Mouse (Mus musculus): ENCODE data around the gene Snap47. TPM values are rescaled to one million over a fixed set of nuclear protein-coding genes. Genes with fewer than 3 reads are reported as not detected.

Gene Snap47
- polyA plus RNA-seq, 1 experiment from 2014 or later = 87.3 TPM

DNA sequence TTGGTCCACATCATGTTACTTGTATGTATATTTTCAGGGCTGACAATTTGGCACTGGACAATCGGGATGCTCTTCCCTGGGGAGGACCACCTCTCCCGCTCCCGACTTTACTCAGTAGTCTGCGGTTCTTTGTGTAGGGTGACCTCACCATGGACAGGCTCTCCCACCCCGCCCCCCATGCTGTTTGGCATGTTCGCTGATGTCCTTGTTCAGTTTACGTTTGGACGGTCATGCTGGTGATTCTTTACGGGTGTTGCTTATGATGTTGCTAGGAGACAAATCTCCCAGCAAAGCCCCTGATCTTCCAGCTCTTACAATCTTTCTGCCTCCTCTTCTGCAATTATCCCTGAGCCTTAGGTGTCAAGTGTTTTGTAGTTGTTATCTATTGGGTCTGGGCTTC lies 60.5 kb downstream of the Snap47 start:
- DNase-seq (peak; percentile 64), ATAC-seq (ENCODE audit: insufficient read depth) (peak; percentile 48)
- Histone ChIP-seq H3K27me3 (ENCODE audit: insufficient read depth, low read length) (no peaks in the 10 kb centered on the region), H3K27ac (ENCODE audit: low read depth) (no peak overlapping the region), H3K4me1 (ENCODE audit: insufficient read depth) (peaks cover 5% of the 10 kb centered on the region; the same call in 1 of the 2 replicates), H3K9me3 (ENCODE audit: low read depth, low read length) (no peaks in the 10 kb centered on the region), H3K4me2 (no peak overlapping the region), H3K9ac (no peak overlapping the region), H3K36me3 (ENCODE audit: insufficient read depth) (no peaks in the 10 kb centered on the region), H3K4me3 (ENCODE audit: low read depth, low read length) (no peak overlapping the region)
- WGBS = 36% methylated on average over 9 of the region's 9 CpGs
- no peak for TF ChIP-seq CTCF (IDR thresholded peaks at IDR 0.05; ENCODE audit: low read depth)

GRCm38 (mm10) chr11:59389617-59390016 lies 61.4 kb downstream of the Snap47 start:
- H3K4me3 ChIP-seq (ENCODE audit: low read depth, low read length) = no peak overlapping the region
- ATAC-seq (ENCODE audit: insufficient read depth) (no peak), DNase-seq (no peak)
- no peak overlapping the region for H3K27ac ChIP-seq (ENCODE audit: low read depth)
- peaks cover 14% of the 10 kb centered on the region for H3K4me1 ChIP-seq (ENCODE audit: insufficient read depth)
- WGBS = 60% methylated on average over 4 of the region's 4 CpGs
- H3K9me3 ChIP-seq (ENCODE audit: low read depth, low read length) = no peaks in the 10 kb centered on the region
- H3K4me2 ChIP-seq = no peak overlapping the region
- H3K36me3 ChIP-seq (ENCODE audit: insufficient read depth) = no peaks in the 10 kb centered on the region
- no peak for TF ChIP-seq CTCF (IDR thresholded peaks at IDR 0.05; ENCODE audit: low read depth)
- H3K27me3 ChIP-seq (ENCODE audit: insufficient read depth, low read length) = no peaks in the 10 kb centered on the region
- no peak overlapping the region for H3K9ac ChIP-seq

GRCm38 (mm10) chr11:59388806-59389205 lies 62.2 kb downstream of the Snap47 start:
- H3K4me1 ChIP-seq (ENCODE audit: insufficient read depth) = peaks cover 22% of the 10 kb centered on the region

DNA sequence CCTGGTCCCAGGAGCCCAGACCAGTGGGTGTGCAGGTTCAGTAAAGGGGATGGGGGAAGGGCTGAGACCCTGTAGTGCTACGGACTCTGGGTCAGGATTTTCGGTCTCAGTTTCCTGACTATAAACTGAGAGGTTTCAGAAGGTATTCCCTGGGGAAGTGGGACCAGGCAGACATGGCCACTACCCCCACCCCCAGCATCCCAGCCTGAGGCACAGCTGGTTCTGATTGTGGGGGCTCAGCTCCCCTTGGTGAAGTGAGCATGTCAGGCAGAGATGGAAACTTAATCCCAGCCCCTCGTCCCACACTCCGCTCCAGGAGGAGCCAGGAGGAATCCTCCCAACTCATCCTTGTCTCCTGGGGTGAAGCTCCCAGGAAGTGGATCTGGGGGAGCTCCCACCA lies 63.5 kb downstream of the Snap47 start:
- TF ChIP-seq CTCF (IDR thresholded peaks at IDR 0.05; ENCODE audit: low read depth) = no peak
- H3K9ac ChIP-seq = no peak overlapping the region
- no peak overlapping the region for H3K27ac ChIP-seq (ENCODE audit: low read depth)
- no peaks in the 10 kb centered on the region for H3K9me3 ChIP-seq (ENCODE audit: low read depth, low read length)
- ATAC-seq (ENCODE audit: insufficient read depth) = no peak
- peaks cover 24% of the 10 kb centered on the region for H3K4me1 ChIP-seq (ENCODE audit: insufficient read depth)
- 38% methylated on average over 4 of the region's 4 CpGs for WGBS
- no peaks in the 10 kb centered on the region for H3K27me3 ChIP-seq (ENCODE audit: insufficient read depth, low read length)
- DNase-seq = no peak
- H3K4me2 ChIP-seq = no peak overlapping the region
- H3K36me3 ChIP-seq (ENCODE audit: insufficient read depth) = no peaks in the 10 kb centered on the region
- H3K4me3 ChIP-seq (ENCODE audit: low read depth, low read length) = no peak overlapping the region

More at GRCm38 (mm10) chr11:59388806-59389205, 62.2 kb downstream of the Snap47 start:
- H3K4me2 ChIP-seq = no peak overlapping the region
- no peak for ATAC-seq (ENCODE audit: insufficient read depth)
- no peaks in the 10 kb centered on the region for H3K27me3 ChIP-seq (ENCODE audit: insufficient read depth, low read length)
- DNase-seq = no peak
- no peak overlapping the region for H3K27ac ChIP-seq (ENCODE audit: low read depth)
- H3K36me3 ChIP-seq (ENCODE audit: insufficient read depth) = no peaks in the 10 kb centered on the region
- no peaks in the 10 kb centered on the region for H3K9me3 ChIP-seq (ENCODE audit: low read depth, low read length)
- WGBS = 82% methylated on average over 4 of the region's 4 CpGs
- H3K4me3 ChIP-seq (ENCODE audit: low read depth, low read length) = no peak overlapping the region
- H3K9ac ChIP-seq = no peak overlapping the region
- no peak for TF ChIP-seq CTCF (IDR thresholded peaks at IDR 0.05; ENCODE audit: low read depth)

DNA sequence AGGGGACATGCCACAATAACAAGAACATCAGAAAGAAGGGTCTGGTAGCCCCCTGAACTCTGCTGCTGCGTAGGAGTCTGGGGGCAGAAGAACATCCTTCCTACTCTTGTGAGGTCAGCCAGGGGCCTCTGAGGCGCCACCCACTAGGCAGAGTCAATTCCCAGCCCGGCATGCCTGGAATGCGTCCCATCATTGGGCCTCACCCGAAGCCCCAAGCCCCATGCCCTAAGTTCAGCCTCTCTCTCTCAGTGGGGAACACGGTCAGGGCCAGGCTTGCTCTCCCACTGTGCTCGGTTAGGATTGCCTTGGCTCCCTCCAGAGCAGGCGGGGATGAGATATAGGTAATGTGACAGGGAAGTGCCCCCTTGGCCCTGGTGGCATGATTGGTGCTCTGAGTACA lies 65.9 kb downstream of the Snap47 start:
- peak overlapping the region; percentile 13; the same call in 1 of the 2 replicates for H3K4me2 ChIP-seq
- peaks cover 24% of the 10 kb centered on the region for H3K4me1 ChIP-seq (ENCODE audit: insufficient read depth)
- TF ChIP-seq CTCF (IDR thresholded peaks at IDR 0.05; ENCODE audit: low read depth) = no peak
- no peaks in the 10 kb centered on the region for H3K9me3 ChIP-seq (ENCODE audit: low read depth, low read length)
- peak; percentile 81 for ATAC-seq (ENCODE audit: insufficient read depth)
- 6% methylated on average over 8 of the region's 8 CpGs for WGBS
- H3K9ac ChIP-seq = peak overlapping the region; percentile 1; the same call in 1 of the 2 replicates
- peak; percentile 77 for DNase-seq
- no peaks in the 10 kb centered on the region for H3K36me3 ChIP-seq (ENCODE audit: insufficient read depth)
- no peak overlapping the region for H3K4me3 ChIP-seq (ENCODE audit: low read depth, low read length)
- H3K27me3 ChIP-seq (ENCODE audit: insufficient read depth, low read length) = no peaks in the 10 kb centered on the region
- peak overlapping the region; percentile 77; the same call in 1 of the 2 replicates for H3K27ac ChIP-seq (ENCODE audit: low read depth)

- H3K9me3 ChIP-seq (ENCODE audit: low read depth, low read length) = no peaks in the 10 kb centered on the region
- H3K27ac ChIP-seq (ENCODE audit: low read depth) = peak overlapping the region; percentile 77; the same call in 1 of the 2 replicates
- WGBS = 20% methylated on average over 7 of the region's 7 CpGs
- no peak overlapping the region for H3K4me2 ChIP-seq
- peak; percentile 34 for DNase-seq
- ATAC-seq (ENCODE audit: insufficient read depth) = peak; percentile 59
- peaks cover 21% of the 10 kb centered on the region for H3K4me1 ChIP-seq (ENCODE audit: insufficient read depth)
- no peak for TF ChIP-seq CTCF (IDR thresholded peaks at IDR 0.05; ENCODE audit: low read depth)
- H3K4me3 ChIP-seq (ENCODE audit: low read depth, low read length) = no peak overlapping the region
- H3K36me3 ChIP-seq (ENCODE audit: insufficient read depth) = no peaks in the 10 kb centered on the region
- no peaks in the 10 kb centered on the region for H3K27me3 ChIP-seq (ENCODE audit: insufficient read depth, low read length)
- H3K9ac ChIP-seq = no peak overlapping the region
These were observed 66.5 kb downstream of the Snap47 start for GRCm38 (mm10) chr11:59384441-59384959.

- Histone ChIP-seq H3K9me3 (ENCODE audit: low read depth, low read length) (no peaks in the 10 kb centered on the region), H3K27me3 (ENCODE audit: insufficient read depth, low read length) (no peaks in the 10 kb centered on the region), H3K27ac (ENCODE audit: low read depth) (no peak overlapping the region), H3K4me3 (ENCODE audit: low read depth, low read length) (no peak overlapping the region), H3K36me3 (ENCODE audit: insufficient read depth) (no peaks in the 10 kb centered on the region), H3K4me2 (no peak overlapping the region), H3K9ac (no peak overlapping the region), H3K4me1 (ENCODE audit: insufficient read depth) (peaks cover 10% of the 10 kb centered on the region)
- ATAC-seq (ENCODE audit: insufficient read depth) (no peak), DNase-seq (no peak)
- TF ChIP-seq CTCF (IDR thresholded peaks at IDR 0.05; ENCODE audit: low read depth) = no peak
These were observed 71.4 kb downstream of the Snap47 start for GRCm38 (mm10) chr11:59379547-59379946.

Data from lung, embryonic 14.5 days (tissue).